Mouse (Mus musculus): Measurements from ENCODE around the gene Gm21988. TPM values are rescaled to one million over a fixed set of nuclear protein-coding genes. Genes with fewer than 3 reads are reported as not detected.

Gm21988 gene
- total and polyA plus RNA-seq, 3 experiments: 0.98 to 2.6 (median 1.4) TPM

- peaks cover 5 to 48% of the 10 kb centered on the region in 2 experiments for H3K36me3 ChIP-seq (replicated peaks in 1 of 2; ENCODE audit: control insufficient read depth in 1 of 2, insufficient read depth in 1 of 2, low read length in 1 of 2)
- no peaks in the 10 kb centered on the region for H3K27me3 ChIP-seq (replicated peaks)
- H3K4me1 ChIP-seq (ENCODE audit: control insufficient read depth in 1 of 2, insufficient read depth in 2 of 2): peaks cover 9 to 18% of the 10 kb centered on the region in 2 experiments; a peak in 3 of 4 replicates
- H3K4me3 ChIP-seq (replicated peaks in 1 of 3; ENCODE audit: low read depth in 2 of 3, low read length in 2 of 3, poor library complexity in 1 of 3): no peak overlapping the region
- no peak overlapping the region for H3K27ac ChIP-seq (ENCODE audit: insufficient read depth, low read depth)
- no peaks in the 10 kb centered on the region for H3K9me3 ChIP-seq (replicated peaks; ENCODE audit: low read length)
- no peak overlapping the region for H3K9ac ChIP-seq (ENCODE audit: insufficient read depth, low read depth)
- TF ChIP-seq IRF4 (IDR thresholded peaks at IDR 0.05; ENCODE audit: low read depth, low read length) (no peak), USF1 (IDR thresholded peaks at IDR 0.05; ENCODE audit: low read depth, low read length) (no peak), EP300 (IDR thresholded peaks at IDR 0.05; ENCODE audit: low read length) (no peak), SMC3 (IDR thresholded peaks at IDR 0.05; ENCODE audit: low read depth, low read length) (no peak), TBP (conservative IDR thresholded peaks at IDR 0.05; ENCODE audit: low read depth, low read length) (no peak), MAFK (IDR thresholded peaks at IDR 0.05; ENCODE audit: insufficient replicate concordance, low read length) (no peak), RAD21 (IDR thresholded peaks at IDR 0.05; ENCODE audit: low read depth, low read length) (no peak)
- dilution Hi-C loops (cut with MboI; ENCODE audit: extremely low pct_ligation_motif_present, extremely low pct_unique_long_range_greater_than_20kb, low sequenced_read_pairs): no loop called here
- DNase-seq (ENCODE audit: extremely low read depth): no peak
- H3K79me2 ChIP-seq (replicated peaks; ENCODE audit: control insufficient read depth, extremely low read depth, insufficient read depth, poor library complexity, severe bottlenecking): no peaks in the 10 kb centered on the region
- H3K4me2 ChIP-seq (ENCODE audit: insufficient read depth, low read depth, poor library complexity, severe bottlenecking): no peak overlapping the region
- in situ Hi-C loops (cut with MboI; ENCODE audit: low pct_ligation_motif_present, low pct_unique_long_range_greater_than_20kb, low sequenced_read_pairs): no loop called here
Measured at GRCm38 (mm10) chr11:70214856-70215209, 24.8 kb downstream of the Gm21988 start.

GRCm38 (mm10) chr11:70214191-70214855 is 25.3 kb downstream of the Gm21988 start:
- DNase-seq (ENCODE audit: extremely low read depth): no peak
- H3K79me2 ChIP-seq (replicated peaks; ENCODE audit: control insufficient read depth, extremely low read depth, insufficient read depth, poor library complexity, severe bottlenecking): no peaks in the 10 kb centered on the region
- H3K4me2 ChIP-seq (ENCODE audit: insufficient read depth, low read depth, poor library complexity, severe bottlenecking): no peak overlapping the region
- dilution Hi-C loops (cut with MboI; ENCODE audit: extremely low pct_ligation_motif_present, extremely low pct_unique_long_range_greater_than_20kb, low sequenced_read_pairs) (no loop called here), in situ Hi-C loops (cut with MboI; ENCODE audit: low pct_ligation_motif_present, low pct_unique_long_range_greater_than_20kb, low sequenced_read_pairs) (no loop called here)
- TF ChIP-seq TBP (conservative IDR thresholded peaks at IDR 0.05; ENCODE audit: low read depth, low read length): no peak
- no peaks in the 10 kb centered on the region for H3K9me3 ChIP-seq (replicated peaks; ENCODE audit: low read length)
- no peaks in the 10 kb centered on the region for H3K27me3 ChIP-seq (replicated peaks)
- H3K36me3 ChIP-seq (replicated peaks in 1 of 2; ENCODE audit: control insufficient read depth in 1 of 2, insufficient read depth in 1 of 2, low read length in 1 of 2): peaks cover 5 to 48% of the 10 kb centered on the region in 2 experiments
- H3K4me3 ChIP-seq (replicated peaks in 1 of 3; ENCODE audit: low read depth in 2 of 3, low read length in 2 of 3, poor library complexity in 1 of 3): no peak overlapping the region
- peaks cover 8 to 13% of the 10 kb centered on the region in 2 experiments; a peak in 3 of 4 replicates for H3K4me1 ChIP-seq (ENCODE audit: control insufficient read depth in 1 of 2, insufficient read depth in 2 of 2)
- no peak overlapping the region for H3K9ac ChIP-seq (ENCODE audit: insufficient read depth, low read depth)
- no peak overlapping the region for H3K27ac ChIP-seq (ENCODE audit: insufficient read depth, low read depth)

DNA sequence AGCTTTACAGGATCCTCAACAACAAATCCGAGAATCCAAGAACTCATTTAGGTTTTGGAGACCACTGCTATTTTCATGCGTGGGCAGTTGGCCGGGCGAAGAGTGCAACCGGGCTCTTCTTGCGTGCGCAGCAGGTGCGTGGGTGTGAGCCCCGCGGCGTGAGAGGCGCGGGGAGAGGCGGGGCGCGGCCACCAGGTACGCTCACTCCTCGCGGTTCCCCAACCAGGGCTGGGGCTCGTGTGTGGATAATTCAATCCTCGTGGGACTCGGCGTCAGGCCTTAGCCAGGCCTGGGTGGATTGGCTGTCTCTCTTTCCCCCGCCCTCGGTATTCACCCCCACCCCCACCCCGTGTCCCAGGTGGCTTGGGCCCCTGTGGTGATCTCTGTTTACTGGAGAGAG is 25.9 kb downstream of the Gm21988 start:
- dilution Hi-C loops (cut with MboI; ENCODE audit: extremely low pct_ligation_motif_present, extremely low pct_unique_long_range_greater_than_20kb, low sequenced_read_pairs) (no loop called here), in situ Hi-C loops (cut with MboI; ENCODE audit: low pct_ligation_motif_present, low pct_unique_long_range_greater_than_20kb, low sequenced_read_pairs) (no loop called here)
- H3K27ac ChIP-seq (ENCODE audit: insufficient read depth, low read depth): no peak overlapping the region
- H3K9ac ChIP-seq (ENCODE audit: insufficient read depth, low read depth): no peak overlapping the region
- H3K36me3 ChIP-seq (replicated peaks in 1 of 2; ENCODE audit: control insufficient read depth in 1 of 2, insufficient read depth in 1 of 2, low read length in 1 of 2): peaks cover 5 to 43% of the 10 kb centered on the region in 2 experiments
- H3K4me3 ChIP-seq (replicated peaks in 1 of 3; ENCODE audit: low read depth in 2 of 3, low read length in 2 of 3, poor library complexity in 1 of 3): no peak overlapping the region
- DNase-seq (ENCODE audit: extremely low read depth): no peak
- H3K4me1 ChIP-seq (ENCODE audit: control insufficient read depth in 1 of 2, insufficient read depth in 2 of 2): peaks cover 2 to 7% of the 10 kb centered on the region in 2 experiments; a peak in 3 of 4 replicates
- no peaks in the 10 kb centered on the region for H3K79me2 ChIP-seq (replicated peaks; ENCODE audit: control insufficient read depth, extremely low read depth, insufficient read depth, poor library complexity, severe bottlenecking)
- TF ChIP-seq USF1 (IDR thresholded peaks at IDR 0.05; ENCODE audit: low read depth, low read length) (no peak), IRF4 (IDR thresholded peaks at IDR 0.05; ENCODE audit: low read depth, low read length) (no peak), ZMIZ1 (IDR thresholded peaks at IDR 0.05; ENCODE audit: low read depth, low read length) (no peak), MAZ (IDR thresholded peaks at IDR 0.05; ENCODE audit: low read depth, low read length) (no peak), POLR2AphosphoS2 (IDR thresholded peaks at IDR 0.05; ENCODE audit: low read depth, low read length) (no peak), ZC3H11A (IDR thresholded peaks at IDR 0.05; ENCODE audit: low read depth, low read length) (no peak), PAX5 (IDR thresholded peaks at IDR 0.05; ENCODE audit: low read length) (no peak), NELFE (IDR thresholded peaks at IDR 0.05; ENCODE audit: low read depth, low read length) (no peak)
- H3K9me3 ChIP-seq (replicated peaks; ENCODE audit: low read length): no peaks in the 10 kb centered on the region
- no peak overlapping the region for H3K4me2 ChIP-seq (ENCODE audit: insufficient read depth, low read depth, poor library complexity, severe bottlenecking)
- no peaks in the 10 kb centered on the region for H3K27me3 ChIP-seq (replicated peaks)
